Mouse (Mus musculus): ENCODE measurements around the gene AL732309.1. TPM values are rescaled to one million over a fixed set of nuclear protein-coding genes. Genes with fewer than 3 reads are reported as not detected.

AL732309.1 gene
- polyA plus RNA-seq, 1 experiment from 2014 or later: 6.2 TPM

DNA sequence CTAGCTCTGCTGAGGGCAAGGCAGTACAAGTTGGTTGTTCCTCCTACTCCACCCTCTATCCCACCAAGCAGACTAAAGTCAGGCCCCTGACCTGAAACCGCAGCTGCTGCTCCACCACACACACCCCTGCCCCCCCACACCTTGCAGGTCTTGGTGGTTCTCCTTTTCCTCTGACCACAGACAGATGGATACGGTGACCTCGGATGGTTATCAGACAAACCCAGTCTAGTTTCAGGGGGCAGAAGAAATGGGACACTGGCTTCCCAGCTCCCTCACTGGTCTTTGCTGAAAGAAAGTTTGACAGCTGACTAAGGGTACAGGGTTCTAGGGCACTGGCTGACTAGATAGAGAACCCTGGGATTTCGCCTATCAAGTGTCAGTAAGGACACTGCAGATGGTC lies 13.2 kb downstream of the AL732309.1 start:
- Histone ChIP-seq H3K4me2 (replicated peaks) (no peak overlapping the region), H3K4me3 (no peak overlapping the region), H3K27me3 (peaks cover 23% of the 10 kb centered on the region), H3K9me3 (replicated peaks) (no peaks in the 10 kb centered on the region), H3K36me3 (no peaks in the 10 kb centered on the region), H3K9ac (no peak overlapping the region), H3K27ac (no peak overlapping the region), H3K4me1 (peaks cover 6% of the 10 kb centered on the region)
- ATAC-seq (ENCODE audit: low FRiP score): no peak
- 85% methylated on average over 4 of the region's 4 CpGs for WGBS

DNA sequence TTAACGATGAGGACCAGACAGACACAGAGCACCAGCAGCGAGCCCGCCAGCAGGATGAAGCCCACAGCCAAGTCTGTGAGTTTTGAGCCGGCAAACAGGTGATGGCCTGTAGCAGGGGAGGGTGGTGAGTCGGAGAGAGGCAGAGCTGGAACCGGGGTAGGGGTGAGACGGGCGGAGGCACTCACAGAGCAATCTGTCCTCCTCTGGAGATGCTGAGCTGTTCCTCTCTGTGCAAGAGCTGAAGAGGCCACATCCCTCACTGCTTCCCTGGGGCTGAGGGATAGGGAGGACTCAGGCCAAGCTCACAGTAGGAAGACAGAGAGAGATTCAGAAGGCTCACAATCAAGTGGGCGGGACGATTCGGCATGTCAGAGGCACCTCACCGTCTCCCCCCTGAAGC lies 15.6 kb downstream of the AL732309.1 start:
- H3K9ac ChIP-seq: no peak overlapping the region
- peaks cover 7% of the 10 kb centered on the region for H3K4me1 ChIP-seq
- no peaks in the 10 kb centered on the region for H3K9me3 ChIP-seq (replicated peaks)
- no peak for ATAC-seq (ENCODE audit: low FRiP score)
- no peak overlapping the region for H3K27ac ChIP-seq
- H3K4me2 ChIP-seq (replicated peaks): no peak overlapping the region
- H3K4me3 ChIP-seq: no peak overlapping the region
- 60% methylated on average over 12 of the region's 12 CpGs for WGBS
- H3K27me3 ChIP-seq: peaks cover 19% of the 10 kb centered on the region
- H3K36me3 ChIP-seq: no peaks in the 10 kb centered on the region

DNA sequence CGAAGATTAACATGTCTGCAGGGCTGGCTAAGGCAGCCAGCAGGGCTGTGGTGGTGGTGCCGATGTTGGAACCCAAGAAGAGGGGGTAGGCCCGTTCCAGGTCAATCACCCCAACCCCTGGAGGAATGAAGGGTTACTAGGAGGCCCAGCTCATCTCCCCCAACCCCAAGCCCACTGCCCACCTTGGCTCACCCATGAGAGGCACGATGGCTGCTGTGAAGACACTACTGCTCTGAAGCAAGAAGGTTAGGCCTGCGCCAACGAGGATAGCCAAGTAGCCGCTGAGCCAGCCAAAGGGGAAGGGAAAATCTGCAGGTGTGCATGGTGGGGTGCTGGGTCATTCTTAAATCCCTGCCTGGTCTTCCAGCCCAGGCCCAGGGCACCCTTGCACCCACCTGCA lies 16.1 kb downstream of the AL732309.1 start:
- no peak overlapping the region for H3K4me3 ChIP-seq
- H3K27me3 ChIP-seq: peaks cover 18% of the 10 kb centered on the region
- no peaks in the 10 kb centered on the region for H3K9me3 ChIP-seq (replicated peaks)
- H3K4me2 ChIP-seq (replicated peaks): no peak overlapping the region
- no peak for ATAC-seq (ENCODE audit: low FRiP score)
- H3K4me1 ChIP-seq: peaks cover 10% of the 10 kb centered on the region
- 87% methylated on average over 7 of the region's 7 CpGs for WGBS
- no peak overlapping the region for H3K27ac ChIP-seq
- no peaks in the 10 kb centered on the region for H3K36me3 ChIP-seq
- H3K9ac ChIP-seq: no peak overlapping the region

DNA sequence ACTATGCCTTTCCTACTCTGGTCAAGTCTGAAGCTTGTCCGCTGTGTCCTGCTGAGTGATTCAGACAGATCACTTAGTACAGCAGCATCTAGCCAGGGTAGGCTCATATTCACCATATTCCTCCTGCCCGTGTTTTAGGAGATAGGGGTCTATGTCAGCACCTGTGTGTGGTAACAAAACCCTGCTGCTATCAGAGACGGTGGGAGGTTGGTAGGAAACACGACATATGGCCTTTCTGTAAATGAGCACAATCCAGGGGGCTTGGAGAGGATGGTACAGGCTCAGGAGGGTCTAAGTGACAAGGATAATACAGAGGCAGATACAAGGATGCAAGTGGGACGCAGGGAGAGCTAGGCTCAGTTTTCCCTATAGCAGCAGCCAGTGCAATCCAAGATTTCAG lies 17.1 kb downstream of the AL732309.1 start:
- ATAC-seq (ENCODE audit: low FRiP score): no peak
- no peak overlapping the region for H3K4me2 ChIP-seq (replicated peaks)
- 85% methylated on average over 5 of the region's 5 CpGs for WGBS
- H3K9me3 ChIP-seq (replicated peaks): no peaks in the 10 kb centered on the region
- H3K4me3 ChIP-seq: no peak overlapping the region
- no peaks in the 10 kb centered on the region for H3K36me3 ChIP-seq
- H3K4me1 ChIP-seq: peaks cover 12% of the 10 kb centered on the region
- peaks cover 18% of the 10 kb centered on the region for H3K27me3 ChIP-seq
- no peak overlapping the region for H3K27ac ChIP-seq
- H3K9ac ChIP-seq: no peak overlapping the region

DNA sequence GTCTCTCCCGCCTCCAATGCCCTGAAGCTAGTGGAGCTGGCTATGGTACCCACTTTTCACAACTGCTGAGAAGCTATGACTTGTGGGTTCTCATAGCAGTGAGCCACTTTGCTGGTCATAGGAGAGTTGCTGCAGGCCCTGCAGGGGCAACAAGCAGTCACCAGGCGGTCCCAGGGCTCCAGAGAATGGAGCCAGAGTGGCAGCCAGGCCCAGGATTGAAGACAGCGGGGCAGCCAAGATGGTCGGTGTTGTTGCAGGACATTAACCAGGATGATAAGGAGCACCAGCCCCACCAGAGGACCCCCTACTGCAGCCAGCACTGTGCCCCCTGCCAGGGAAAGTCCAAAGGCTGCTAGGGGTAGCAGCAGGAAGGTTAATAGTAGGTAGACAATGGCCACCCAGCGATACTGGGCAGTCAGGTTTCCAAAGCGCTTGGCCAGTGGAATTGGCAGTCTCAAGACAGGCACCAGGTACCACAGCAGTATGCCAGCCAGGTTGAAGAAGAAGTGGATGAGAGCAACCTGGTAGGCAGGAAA lies 17.6 kb downstream of the AL732309.1 start:
- Histone ChIP-seq H3K9me3 (replicated peaks) (no peaks in the 10 kb centered on the region), H3K4me2 (replicated peaks) (peak overlapping the region; percentile 34; the same call in 1 of the 2 replicates), H3K27ac (0 out of 2 replicates have a peak overlapping the region, but pooled peaks have one; percentile 31), H3K36me3 (no peaks in the 10 kb centered on the region), H3K27me3 (peaks cover 13% of the 10 kb centered on the region), H3K4me1 (peaks cover 12% of the 10 kb centered on the region), H3K9ac (peak overlapping the region; percentile 8; the same call in 1 of the 2 replicates), H3K4me3 (no peak overlapping the region)
- WGBS: 74% methylated on average over 6 of the region's 6 CpGs
- ATAC-seq (ENCODE audit: low FRiP score): no peak

DNA sequence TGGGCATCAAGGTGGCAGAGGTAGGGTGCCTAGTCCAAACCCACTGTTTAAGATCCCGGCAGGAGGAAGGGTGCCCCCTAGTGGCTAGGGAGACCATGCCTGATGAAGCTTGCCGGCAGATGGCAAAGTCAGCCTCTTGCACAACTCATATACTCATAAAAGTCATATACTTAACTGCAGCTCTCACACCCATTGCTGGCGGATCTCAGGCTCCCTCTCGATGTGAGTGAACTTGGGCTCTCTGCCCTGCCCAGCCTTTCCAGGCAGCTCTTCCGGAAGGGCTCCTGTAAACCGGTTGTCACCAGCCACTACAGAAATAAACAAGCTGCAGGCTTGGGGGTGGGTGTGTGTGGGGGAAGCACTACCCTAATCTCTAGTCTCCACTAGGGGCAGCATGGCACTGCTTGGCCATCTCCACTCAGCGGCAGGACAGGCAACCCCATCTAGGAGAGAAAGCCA lies 18.2 kb downstream of the AL732309.1 start:
- peak overlapping the region; percentile 8; the same call in 1 of the 2 replicates for H3K9ac ChIP-seq
- no peak for ATAC-seq (ENCODE audit: low FRiP score)
- 0 out of 2 replicates have a peak overlapping the region, but pooled peaks have one; percentile 6 for H3K4me3 ChIP-seq
- peak overlapping the region; percentile 31; the same call in 1 of the 2 replicates for H3K27ac ChIP-seq
- H3K9me3 ChIP-seq (replicated peaks): no peaks in the 10 kb centered on the region
- H3K27me3 ChIP-seq: peaks cover 10% of the 10 kb centered on the region
- H3K36me3 ChIP-seq: no peaks in the 10 kb centered on the region
- peaks cover 16% of the 10 kb centered on the region for H3K4me1 ChIP-seq
- 2% methylated on average over 7 of the region's 7 CpGs for WGBS
- H3K4me2 ChIP-seq (replicated peaks): peak overlapping the region; percentile 34

DNA sequence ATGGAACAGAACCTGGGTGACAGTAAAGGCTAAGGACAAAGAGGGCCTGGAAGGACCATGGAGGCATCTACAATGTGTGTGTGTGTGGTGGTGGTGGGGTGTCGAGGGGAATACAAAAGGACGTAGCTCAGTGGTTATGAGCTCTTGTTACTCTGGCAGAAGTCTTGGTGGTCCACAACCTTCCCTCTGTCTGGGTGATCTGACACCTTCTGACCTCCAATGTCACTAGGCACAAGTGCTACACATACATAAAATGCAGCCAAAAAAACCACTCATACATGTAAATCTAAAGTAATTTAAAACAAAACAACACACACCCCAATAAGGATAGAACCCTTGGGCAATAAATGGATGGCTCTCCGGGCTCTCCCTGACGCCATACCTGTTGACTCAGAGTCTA lies 19.3 kb downstream of the AL732309.1 start:
- H3K4me2 ChIP-seq (replicated peaks): no peak overlapping the region
- H3K9me3 ChIP-seq (replicated peaks): no peaks in the 10 kb centered on the region
- no peak for ATAC-seq (ENCODE audit: low FRiP score)
- no peak overlapping the region for H3K9ac ChIP-seq
- H3K27ac ChIP-seq: no peak overlapping the region
- peaks cover 10% of the 10 kb centered on the region for H3K27me3 ChIP-seq
- WGBS: 87% methylated on average over 4 of the region's 4 CpGs
- no peaks in the 10 kb centered on the region for H3K36me3 ChIP-seq
- H3K4me3 ChIP-seq: no peak overlapping the region
- peaks cover 20% of the 10 kb centered on the region for H3K4me1 ChIP-seq

DNA sequence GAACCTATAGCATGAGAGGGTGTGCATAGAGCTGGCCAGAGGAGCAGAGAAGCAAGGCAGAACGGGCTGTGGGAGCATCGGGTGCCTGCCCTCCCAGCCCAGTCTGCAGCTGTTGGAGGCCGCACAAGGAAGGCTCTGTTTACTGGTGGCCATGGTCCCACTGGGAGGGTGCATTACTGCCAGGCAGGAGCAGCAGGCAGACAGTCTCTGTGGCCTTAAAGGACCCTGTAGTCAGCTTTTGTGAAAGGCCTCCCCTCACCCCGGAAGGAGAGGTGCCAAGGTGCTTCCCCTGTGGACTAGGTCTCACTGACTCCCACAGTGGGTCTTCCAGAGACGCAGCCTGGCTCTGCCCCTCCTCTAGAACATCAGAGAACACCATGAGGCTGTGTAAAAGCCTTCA lies 19.8 kb downstream of the AL732309.1 start:
- Histone ChIP-seq H3K36me3 (peaks cover 1% of the 10 kb centered on the region), H3K4me3 (no peak overlapping the region), H3K27me3 (peaks cover 8% of the 10 kb centered on the region), H3K4me1 (peaks cover 20% of the 10 kb centered on the region), H3K4me2 (replicated peaks) (no peak overlapping the region), H3K9ac (no peak overlapping the region), H3K9me3 (replicated peaks) (no peaks in the 10 kb centered on the region), H3K27ac (no peak overlapping the region)
- no peak for ATAC-seq (ENCODE audit: low FRiP score)
- WGBS: 88% methylated on average over 5 of the region's 5 CpGs

DNA sequence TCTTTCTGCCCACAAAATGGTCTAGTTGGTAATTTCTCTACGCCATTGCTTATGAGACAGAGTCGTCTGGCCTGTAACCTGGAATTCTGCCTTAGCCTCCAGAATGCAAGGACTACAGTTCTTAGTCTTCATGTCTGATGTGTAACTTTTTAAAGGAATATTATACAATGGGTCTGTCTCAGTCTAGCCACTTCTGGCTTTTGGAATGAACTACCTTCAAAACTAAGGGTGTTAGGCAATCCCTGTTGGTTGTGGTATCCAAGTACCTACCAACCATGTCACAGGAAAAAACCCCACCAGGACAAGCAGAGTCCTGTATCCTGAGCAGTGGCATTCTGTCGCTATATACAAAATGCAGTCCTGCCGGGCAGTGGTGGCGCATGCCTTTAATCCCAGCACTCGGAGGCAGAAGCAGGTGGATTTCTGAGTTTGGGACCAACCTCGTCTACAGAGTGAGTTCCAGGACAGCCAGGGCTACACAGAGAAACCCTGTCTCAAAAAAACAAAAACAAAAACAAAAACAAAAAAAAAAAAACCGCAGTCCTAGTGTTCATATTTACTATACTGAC lies 20.8 kb downstream of the AL732309.1 start:
- H3K4me1 ChIP-seq: peaks cover 23% of the 10 kb centered on the region
- H3K27me3 ChIP-seq: 0 out of 2 replicates have a peak, but pooled peaks cover 2% of the 10 kb centered on the region
- WGBS: 76% methylated on average over 8 of the region's 8 CpGs
- peak overlapping the region; percentile 97 for H3K27ac ChIP-seq
- H3K4me3 ChIP-seq: no peak overlapping the region; the same call in 1 of the 2 replicates
- peaks cover 5% of the 10 kb centered on the region for H3K36me3 ChIP-seq
- H3K9ac ChIP-seq: no peak overlapping the region
- H3K9me3 ChIP-seq (replicated peaks): no peaks in the 10 kb centered on the region
- peak overlapping the region; percentile 59 for H3K4me2 ChIP-seq (replicated peaks)
- ATAC-seq (ENCODE audit: low FRiP score): no peak

DNA sequence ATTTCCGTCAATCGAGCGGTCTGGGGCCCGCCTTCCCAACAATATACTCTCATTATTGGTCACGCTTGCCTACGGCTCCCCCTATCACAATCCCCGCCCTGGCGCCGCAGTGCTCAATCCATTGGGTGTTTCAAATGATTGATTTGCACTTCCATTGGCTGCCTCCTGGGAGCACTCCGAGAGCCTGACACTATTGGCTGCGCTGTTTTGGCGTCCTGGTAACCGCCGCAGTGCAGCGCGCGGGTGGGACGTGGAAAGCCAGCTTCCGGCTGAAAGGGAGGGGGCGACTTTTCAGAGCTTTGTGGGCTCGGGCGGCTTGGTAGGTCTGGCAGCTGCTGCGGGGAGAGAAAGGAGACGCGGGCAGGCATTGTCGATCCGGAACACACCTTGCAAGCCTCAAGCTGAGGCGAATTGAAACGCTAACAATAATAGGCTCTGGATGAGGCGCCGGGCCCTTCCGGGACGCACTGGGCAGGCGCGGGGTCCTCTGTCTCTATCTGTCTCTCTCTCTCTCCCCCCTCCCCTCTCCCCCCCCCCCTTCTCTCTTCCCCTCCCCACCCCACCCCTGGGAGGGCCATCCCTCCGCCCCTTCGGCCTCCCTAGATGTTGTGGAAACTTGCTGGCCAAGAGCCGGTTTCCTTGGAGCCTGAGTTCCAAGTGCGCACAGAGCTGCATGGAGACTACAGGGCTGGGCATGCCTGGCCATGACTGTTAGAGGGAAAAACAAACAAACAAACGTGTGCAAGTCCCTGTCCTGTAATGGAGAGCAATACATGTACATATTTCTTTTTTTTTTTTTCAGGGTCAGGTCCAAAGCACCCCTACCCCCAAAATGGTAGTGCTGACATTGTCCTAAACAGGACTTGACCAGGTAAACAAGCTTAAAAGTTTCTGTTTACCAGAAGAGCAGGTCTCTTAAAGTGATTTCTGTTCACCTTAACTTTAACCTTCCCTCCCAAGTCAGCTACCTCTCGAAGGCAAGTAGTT lies 21.6 kb downstream of the AL732309.1 start:
- 0 out of 2 replicates have a peak, but pooled peaks cover 2% of the 10 kb centered on the region for H3K27me3 ChIP-seq
- WGBS: 2% methylated on average over 39 of the region's 41 CpGs
- H3K36me3 ChIP-seq: peaks cover 5% of the 10 kb centered on the region
- H3K4me3 ChIP-seq: peak overlapping the region; percentile 72
- peak overlapping the region; percentile 59 for H3K4me2 ChIP-seq (replicated peaks)
- H3K9me3 ChIP-seq (replicated peaks): no peaks in the 10 kb centered on the region
- peak overlapping the region; percentile 69 for H3K9ac ChIP-seq
- ATAC-seq (ENCODE audit: low FRiP score): peak; percentile 98
- H3K27ac ChIP-seq: peak overlapping the region; percentile 97
- H3K4me1 ChIP-seq: peaks cover 23% of the 10 kb centered on the region

DNA sequence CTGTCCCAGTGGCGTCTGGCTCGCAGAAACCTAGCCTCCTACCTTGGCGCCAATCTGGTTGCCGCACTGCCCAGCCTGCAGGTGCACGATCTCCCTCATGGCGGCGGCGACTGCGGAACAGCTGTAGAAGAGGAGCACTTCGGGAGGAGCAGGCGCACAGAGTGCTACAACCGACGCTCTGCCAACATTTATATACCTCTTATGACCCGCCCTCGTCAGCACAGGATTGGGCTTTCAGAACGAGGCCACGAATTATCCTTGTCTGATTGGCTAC lies 22.2 kb downstream of the AL732309.1 start, which contains the start of gene Tubb4b:
Gene Tubb4b (minus strand): TSS at position 211 of the 274 bp plus-strand sequence.
- Histone ChIP-seq H3K9me3 (replicated peaks) (no peaks in the 10 kb centered on the region), H3K27ac (peak within 1 kb of the TSS; percentile 97), H3K36me3 (peaks cover 5% of the 10 kb centered on the region), H3K4me2 (replicated peaks) (peak within 1 kb of the TSS; percentile 81), H3K4me3 (peak within 1 kb of the TSS; percentile 72), H3K9ac (peak within 1 kb of the TSS; percentile 84), H3K4me1 (peaks cover 23% of the 10 kb centered on the region), H3K27me3 (0 out of 2 replicates have a peak, but pooled peaks cover 2% of the 10 kb centered on the region)
- ATAC-seq (ENCODE audit: low FRiP score): no peak
- 0% methylated on average over 17 of the region's 17 CpGs for WGBS
